Mouse (Mus musculus) lung, postnatal 0 days (tissue): ENCODE results near the gene Synj1. TPM values are rescaled to one million over a fixed set of nuclear protein-coding genes. Genes with fewer than 3 reads are reported as not detected.

ENCODE experiments used
- ATAC-seq: fragments of 200-750 bp; cut with Nextera tagmentation; 2 replicates; pipeline ENCODE4 v1.8.0; 2017; ENCODE audit warnings: moderate library complexity
- DNase-seq: peaks from one replicate; pipeline ENCODE4 v3.0.0-alpha.2; 2016; ENCODE audit warnings: low spot score
- H3K27ac ChIP-seq: fragments of 300-500 bp; sonication (generic); 2 replicates; pipeline ENCODE4 v1.5.1; 2014; ENCODE audit warnings: antibody characterized with exemption, mild to moderate bottlenecking, low read length, mixed read lengths
- H3K27me3 ChIP-seq: fragments of 300-500 bp; sonication (generic); replicated peaks from 2 replicates; pipeline ENCODE4 v1.6.1; 2014; ENCODE audit warnings: low read length, mixed read lengths; ENCODE audit not compliant: insufficient read depth
- H3K36me3 ChIP-seq: fragments of 300-500 bp; sonication (generic); 2 replicates; pipeline ENCODE4 v1.6.1; 2014; ENCODE audit warnings: low read length, mixed read lengths; ENCODE audit not compliant: insufficient read depth
- H3K4me1 ChIP-seq: fragments of 300-500 bp; sonication (generic); 2 replicates; pipeline ENCODE4 v1.6.1; 2014; ENCODE audit warnings: antibody characterized with exemption, low read depth, low read length, mixed read lengths; ENCODE audit not compliant: insufficient read depth
- H3K4me2 ChIP-seq: fragments of 300-500 bp; sonication (generic); replicated peaks from 2 replicates; pipeline ENCODE4 v1.6.1; 2014; ENCODE audit warnings: low read depth, mild to moderate bottlenecking, low read length, moderate library complexity, mixed read lengths
- H3K4me3 ChIP-seq: fragments of 300-500 bp; sonication (generic); 2 replicates; pipeline ENCODE4 v1.5.1; 2014; ENCODE audit warnings: low read depth, low read length
- H3K9ac ChIP-seq: fragments of 300-500 bp; sonication (generic); replicated peaks from 2 replicates; pipeline ENCODE4 v1.6.1; 2014; ENCODE audit warnings: low read depth, mild to moderate bottlenecking
- H3K9me3 ChIP-seq: fragments of 300-500 bp; sonication (generic); 2 replicates; pipeline ENCODE4 v1.6.1; 2016; ENCODE audit warnings: low read length, mixed read lengths
- CTCF ChIP-seq: IDR thresholded peaks from 2 replicates; pipeline ENCODE4 v1.5.1; 2016; ENCODE audit warnings: antibody characterized with exemption, mild to moderate bottlenecking
- EP300 ChIP-seq: IDR thresholded peaks from 2 replicates; pipeline ENCODE4 v1.6.1; 2016; ENCODE audit warnings: antibody characterized with exemption, mild to moderate bottlenecking, control low read depth
- WGBS: fragments of 180-500 bp; shearing (Covaris S2); extraction: QIAGEN DNeasy Blood & Tissue Kit; methylation state at CpG from one replicate; pipeline ENCODE4 v1.1.7; 2014; 5-methylcytosine and 5-hydroxymethylcytosine counted together
- polyA plus RNA-seq: library from polyadenylated mRNA; unstranded; fragments of >200 nt; fragmentation: Nextera tagmentation; extraction: Ambion mirVana; gene quantifications from 2 replicates; pipeline ENCODE4 v1.2.1, GENCODE M21; 2015

The Synj1 gene
- polyA plus RNA-seq, 1 experiment from 2014 or later: 13.1 TPM

DNA sequence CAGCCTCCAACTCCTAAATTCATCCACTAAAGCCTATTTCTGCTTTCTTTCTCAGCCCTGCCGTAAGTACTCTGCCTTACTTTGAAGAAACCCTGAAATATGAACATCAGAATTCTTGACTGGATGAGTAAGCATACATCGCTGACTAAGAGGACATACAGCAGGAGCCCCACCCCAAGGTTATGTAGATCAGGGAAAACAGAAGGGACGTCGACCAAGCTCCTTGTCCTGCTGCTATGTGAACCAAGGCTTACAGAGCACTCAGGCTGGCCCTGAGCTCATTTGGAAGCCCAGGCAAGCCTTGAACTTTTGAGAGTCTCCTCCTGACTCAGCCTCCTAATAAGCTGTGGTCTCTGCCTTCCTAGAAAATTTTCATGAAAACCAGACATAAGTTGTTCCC, 4.7 kb upstream of the Synj1 start:
- H3K27me3 ChIP-seq: no peaks in the 10 kb centered on the region
- H3K27ac ChIP-seq: no peak overlapping the region
- TF ChIP-seq CTCF: no peak
- no peak for TF ChIP-seq EP300
- no peak overlapping the region for H3K4me2 ChIP-seq
- ATAC-seq (no peak), DNase-seq (no peak)
- WGBS: 80% methylated on average over 4 of the region's 4 CpGs
- no peaks in the 10 kb centered on the region for H3K9me3 ChIP-seq
- H3K4me1 ChIP-seq: no peaks in the 10 kb centered on the region
- peaks cover 30% of the 10 kb centered on the region; the same call in 1 of the 2 replicates for H3K36me3 ChIP-seq
- no peak overlapping the region for H3K9ac ChIP-seq
- no peak overlapping the region for H3K4me3 ChIP-seq

GRCm38 (mm10) chr16:91011847-91012246, 739 bp upstream of the Synj1 start:
- WGBS: 21% methylated on average over 3 of the region's 3 CpGs
- Histone ChIP-seq H3K36me3 (peaks cover 12% of the 10 kb centered on the region; the same call in 1 of the 2 replicates), H3K4me2 (peak overlapping the region; percentile 84), H3K4me3 (peak overlapping the region; percentile 91), H3K27me3 (no peaks in the 10 kb centered on the region), H3K9me3 (no peaks in the 10 kb centered on the region), H3K4me1 (no peaks in the 10 kb centered on the region), H3K27ac (peak overlapping the region; percentile 91), H3K9ac (0 out of 2 replicates have a peak overlapping the region, but pooled peaks have one; percentile 63)
- TF ChIP-seq CTCF (no peak), EP300 (no peak)
- no peak for ATAC-seq
- peak; percentile 69 for DNase-seq

DNA sequence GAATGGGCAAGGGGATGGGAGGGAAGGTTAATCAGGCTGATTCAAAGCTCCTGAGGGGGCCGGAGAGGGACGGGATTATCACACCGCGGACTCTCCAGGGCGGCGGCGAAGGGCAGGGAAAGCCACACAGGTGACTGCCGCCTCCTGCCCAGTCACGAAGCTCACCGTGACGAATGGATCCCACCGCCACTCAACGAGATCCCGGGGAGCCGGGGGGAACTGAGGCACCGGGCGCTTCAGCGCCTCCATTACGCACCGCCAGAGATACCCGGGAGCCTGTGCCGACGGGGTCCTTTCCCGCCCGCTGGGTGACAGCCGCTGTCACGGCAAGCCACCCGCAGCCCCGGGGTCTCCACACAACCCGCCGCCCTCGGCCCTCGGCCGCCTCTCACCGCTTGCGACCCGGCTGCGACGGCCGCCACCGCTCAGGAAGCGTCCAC, 507 bp downstream of the Synj1 start:
- Histone ChIP-seq H3K4me3 (peak overlapping the region; percentile 91), H3K9ac (peak overlapping the region; percentile 95), H3K27me3 (no peaks in the 10 kb centered on the region), H3K27ac (peak overlapping the region; percentile 91), H3K36me3 (peaks cover 4% of the 10 kb centered on the region; the same call in 1 of the 2 replicates), H3K4me1 (no peaks in the 10 kb centered on the region), H3K4me2 (peak overlapping the region; percentile 84), H3K9me3 (no peaks in the 10 kb centered on the region)
- TF ChIP-seq EP300 (no peak), CTCF (no peak)
- under 1% methylated on average over 28 of the region's 42 CpGs for WGBS
- peak; percentile 29 for DNase-seq
- ATAC-seq: peak; percentile 38

DNA sequence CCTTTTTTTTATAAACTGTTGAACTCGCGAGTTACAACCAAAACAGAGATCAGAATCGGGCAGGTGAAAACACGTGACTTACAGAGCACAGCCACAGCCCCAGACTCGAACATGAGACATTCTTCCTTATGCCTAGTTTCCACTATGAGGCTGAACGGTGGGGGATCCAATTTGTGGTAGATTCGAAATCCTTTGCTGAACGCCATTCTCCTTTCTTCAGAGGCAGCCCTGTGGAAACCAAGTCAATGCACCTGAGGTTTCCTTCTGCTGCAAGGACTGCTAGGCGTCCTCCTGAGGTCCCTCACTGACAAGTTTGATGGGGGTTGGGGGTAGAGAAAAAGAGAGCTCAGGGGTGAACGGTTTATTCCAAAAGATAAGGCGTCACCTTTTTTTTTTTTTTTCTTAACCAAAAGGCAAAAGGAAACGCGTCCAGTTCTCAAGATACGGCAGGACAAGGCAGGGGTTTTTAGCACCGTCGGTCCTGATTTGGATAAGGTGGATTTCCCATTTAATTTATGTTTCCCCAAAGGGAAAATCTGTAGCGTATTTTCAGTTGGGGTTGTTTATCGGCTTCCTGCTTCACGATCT, 1.1 kb downstream of the Synj1 start:
- TF ChIP-seq CTCF (no peak), EP300 (no peak)
- Histone ChIP-seq H3K4me1 (no peaks in the 10 kb centered on the region), H3K27ac (peak overlapping the region; percentile 91), H3K4me3 (peak overlapping the region; percentile 91), H3K4me2 (peak overlapping the region; percentile 84), H3K9me3 (no peaks in the 10 kb centered on the region), H3K36me3 (no peaks in the 10 kb centered on the region), H3K27me3 (no peaks in the 10 kb centered on the region), H3K9ac (peak overlapping the region; percentile 95)
- no peak for ATAC-seq
- 2% methylated on average over 19 of the region's 19 CpGs for WGBS
- peak; percentile 59 for DNase-seq

GRCm38 (mm10) chr16:91004915-91005538, 6.1 kb downstream of the Synj1 start:
- no peak overlapping the region for H3K9ac ChIP-seq
- no peaks in the 10 kb centered on the region for H3K4me1 ChIP-seq
- H3K36me3 ChIP-seq: no peaks in the 10 kb centered on the region
- H3K4me3 ChIP-seq: no peak overlapping the region
- TF ChIP-seq CTCF (no peak), EP300 (no peak)
- H3K4me2 ChIP-seq: no peak overlapping the region
- H3K27me3 ChIP-seq: no peaks in the 10 kb centered on the region
- no peak overlapping the region for H3K27ac ChIP-seq
- ATAC-seq (no peak), DNase-seq (no peak)
- H3K9me3 ChIP-seq: no peaks in the 10 kb centered on the region
- 77% methylated on average over 4 of the region's 4 CpGs for WGBS

DNA sequence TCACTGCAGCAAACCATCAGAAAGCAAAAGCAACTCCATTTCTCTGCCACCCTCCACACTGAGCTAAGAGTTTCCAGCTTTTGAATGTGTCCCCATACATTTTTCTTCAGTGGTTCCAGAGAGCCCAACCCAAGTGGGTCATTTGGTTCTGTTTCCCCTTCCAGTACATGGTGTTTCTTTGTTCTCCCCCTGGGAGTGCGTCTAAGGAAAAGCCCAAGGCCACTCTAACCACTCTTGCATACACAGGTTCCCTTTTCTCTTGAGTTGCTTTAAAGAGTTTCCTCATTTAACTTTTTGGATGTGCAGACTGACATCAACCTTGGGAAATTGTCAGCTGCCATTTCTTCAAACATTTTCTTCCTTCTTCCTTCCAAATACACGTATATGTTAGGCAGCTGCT, 10.0 kb downstream of the Synj1 start:
- ATAC-seq: no peak
- no peaks in the 10 kb centered on the region for H3K9me3 ChIP-seq
- H3K4me1 ChIP-seq: no peaks in the 10 kb centered on the region
- no peak overlapping the region for H3K27ac ChIP-seq
- DNase-seq: peak; percentile 37
- H3K27me3 ChIP-seq: no peaks in the 10 kb centered on the region
- no peak overlapping the region for H3K4me3 ChIP-seq
- H3K36me3 ChIP-seq: no peaks in the 10 kb centered on the region
- H3K9ac ChIP-seq: no peak overlapping the region
- no peak for TF ChIP-seq CTCF
- TF ChIP-seq EP300: no peak
- no peak overlapping the region for H3K4me2 ChIP-seq
- WGBS: 72% methylated on average over 2 of the region's 2 CpGs
